Mouse (Mus musculus) Patski (cell line): ENCODE results near the gene Ubr4. TPM values are rescaled to one million over a fixed set of nuclear protein-coding genes. Genes with fewer than 3 reads are reported as not detected.
"Not testable (repeated sequence)": the region's sequence is repeated elsewhere in the genome, so short reads cannot be mapped to it uniquely, and the experiment has no call there.

Experiments
- ATAC-seq: fragments of 100-300 bp; one replicate; pipeline ENCODE4 v1.8.0; 2021
- CTCF ChIA-PET: fragments of 350-600 bp; sonication (Branson Sonifier 250); formaldehyde crosslinking; loops from one replicate; lab custom pipeline; 2022; ENCODE audit warnings: inconsistent platforms; lab: Charles Lee
- POLR2A ChIA-PET: fragments of 350-600 bp; sonication (Branson Sonifier 250); formaldehyde crosslinking; loops from one replicate; lab custom pipeline; 2022; ENCODE audit warnings: antibody characterized with exemption, inconsistent platforms; lab: Charles Lee
- DNase-seq: peaks from one replicate; pipeline ENCODE4 v3.0.0-alpha.2; 2011; ENCODE audit warnings: low read depth, low spot score
- H3K27me3 ChIP-seq: fragments of 371-371 bp; one replicate; pipeline ENCODE4 v1.5.1; 2021
- CTCF ChIP-seq: fragments of 100-300 bp; IDR thresholded peaks from one replicate; pipeline ENCODE4 v1.5.1; 2021
- in situ Hi-C: fragments of 300-500 bp; cut with MboI; formaldehyde crosslinking; loops from 3 replicates; pipeline ENCODE4 v1.11.1; 2018; ENCODE audit warnings: low pct_unique_long_range_greater_than_20kb, mixed read lengths
- polyA plus RNA-seq: library from polyadenylated mRNA; unstranded; gene quantifications from one replicate; pipeline ENCODE4 v1.2.3, GENCODE M21; 2021

Ubr4 gene
- polyA plus RNA-seq, 1 experiment from 2014 or later: 100 TPM

GRCm38 (mm10) chr4:139526475-139526874, 174.1 kb downstream of the Ubr4 start:
- in situ Hi-C loops: no loop called here
- DNase-seq (no peak), ATAC-seq (no peak)
- ChIA-PET POLR2A (no interaction called here), CTCF (no interaction called here)
- no peaks in the 10 kb centered on the region for H3K27me3 ChIP-seq
- no peak for TF ChIP-seq CTCF

DNA sequence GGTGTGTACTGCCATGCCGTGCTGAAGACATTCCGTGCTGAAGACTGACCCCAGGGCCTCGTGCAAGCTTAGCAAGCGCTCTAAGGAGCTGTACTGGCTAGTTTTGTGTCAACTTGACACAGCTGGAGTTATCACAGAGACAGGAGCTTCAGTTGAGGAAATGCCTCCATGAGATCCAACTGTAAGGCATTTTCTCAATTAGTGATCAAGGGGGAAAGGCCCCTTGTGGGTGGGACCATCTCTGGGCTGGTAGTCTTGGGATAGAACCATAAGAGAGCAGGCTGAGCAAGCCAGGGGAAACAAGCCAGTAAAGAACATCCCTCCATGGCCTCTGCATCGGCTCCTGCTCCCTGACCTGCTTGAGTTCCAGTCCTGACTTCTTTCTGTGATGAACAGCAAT, 177.8 kb downstream of the Ubr4 start, which contains the start of gene Iffo2:
TSS of gene Iffo2 (plus strand) at position 301 of the 400 bp plus-strand sequence.
- ATAC-seq, CTCF ChIA-PET, POLR2A ChIA-PET: not testable (repeated sequence)

GRCm38 (mm10) chr4:139532081-139532480, 179.7 kb downstream of the Ubr4 start:
- CTCF ChIA-PET: interaction anchor here (1.0 to 1.7 kb wide), 2 partner anchors 42 to 80 kb away, joined by 4 to 5 read pairs; no protein-coding TSS in a partner anchor
- ATAC-seq (no peak), DNase-seq (peak; percentile 42)
- no peak for TF ChIP-seq CTCF
- in situ Hi-C loops: no loop called here
- no peaks in the 10 kb centered on the region for H3K27me3 ChIP-seq
- POLR2A ChIA-PET: no interaction called here

More for the DNA sequence above, 177.8 kb downstream of the Ubr4 start, which contains the start of gene Iffo2:
- DNase-seq, H3K27me3 ChIP-seq, in situ Hi-C loops: not testable (repeated sequence)

GRCm38 (mm10) chr4:139535127-139535695, 182.8 kb downstream of the Ubr4 start:
- CTCF ChIA-PET: interaction anchor here (3.0 kb wide), 1 partner anchor 39 kb away, joined by 10 read pairs; no protein-coding TSS in a partner anchor
- DNase-seq (peak; percentile 94), ATAC-seq (peak; percentile 81)
- TF ChIP-seq CTCF: no peak
- in situ Hi-C loops: no loop called here
- POLR2A ChIA-PET: interaction anchor here (2.5 kb wide), 1 partner anchor 39 kb away, joined by 8 read pairs; no protein-coding TSS in a partner anchor
- no peaks in the 10 kb centered on the region for H3K27me3 ChIP-seq

- POLR2A ChIA-PET: interaction anchor here (2.5 kb wide), 1 partner anchor 39 kb away, joined by 8 read pairs; no protein-coding TSS in a partner anchor
- no peak for TF ChIP-seq CTCF
- in situ Hi-C loops: no loop called here
- H3K27me3 ChIP-seq: no peaks in the 10 kb centered on the region
- peak; percentile 32 for ATAC-seq
- DNase-seq: peak; percentile 13
- CTCF ChIA-PET: interaction anchor here (3.0 kb wide), 1 partner anchor 38 kb away, joined by 10 read pairs; no protein-coding TSS in a partner anchor
Observed at GRCm38 (mm10) chr4:139535719-139536118, 183.3 kb downstream of the Ubr4 start.

GRCm38 (mm10) chr4:139536706-139537105, 184.3 kb downstream of the Ubr4 start:
- ATAC-seq: no peak
- POLR2A ChIA-PET: interaction anchor here (0.7 kb wide), 1 partner anchor 1166 kb away, joined by 3 read pairs; no protein-coding TSS in a partner anchor
- no peaks in the 10 kb centered on the region for H3K27me3 ChIP-seq
- in situ Hi-C loops: no loop called here
- CTCF ChIA-PET: interaction anchor here (3.0 kb wide), 1 partner anchor 37 kb away, joined by 10 read pairs; no protein-coding TSS in a partner anchor
- no peak for TF ChIP-seq CTCF
- peak; percentile 17 for DNase-seq

Other genes with a start within 250 kb of the Ubr4 start
- 286 TPM for gene Minos1, start 221.5 kb upstream of the Ubr4 start, polyA plus RNA-seq
- gene Capzb, start 159.7 kb upstream of the Ubr4 start, polyA plus RNA-seq: 305 TPM
- 9.9 TPM for gene Pqlc2, start 41.9 kb upstream of the Ubr4 start, polyA plus RNA-seq
- 131 TPM for gene Akr7a5, start 41.9 kb upstream of the Ubr4 start, polyA plus RNA-seq
- gene Mrto4, start within 50 bp of the Ubr4 start, polyA plus RNA-seq: 19.6 TPM
- 16.3 TPM for gene Emc1, start within 50 bp of the Ubr4 start, polyA plus RNA-seq
- 15.5 TPM for gene Iffo2, start 177.9 kb downstream of the Ubr4 start, polyA plus RNA-seq